Mouse (Mus musculus) urinary bladder, postnatal 14 days (tissue): ENCODE data around the gene Gcgr.
"Not testable (repeated sequence)": the region's sequence is repeated elsewhere in the genome, so short reads cannot be mapped to it uniquely, and the experiment has no call there.

Source experiments
- DNase-seq: peaks from one replicate; pipeline ENCODE4 v3.0.0; 2021; ENCODE audit warnings: low spot score

Gcgr gene

DNA sequence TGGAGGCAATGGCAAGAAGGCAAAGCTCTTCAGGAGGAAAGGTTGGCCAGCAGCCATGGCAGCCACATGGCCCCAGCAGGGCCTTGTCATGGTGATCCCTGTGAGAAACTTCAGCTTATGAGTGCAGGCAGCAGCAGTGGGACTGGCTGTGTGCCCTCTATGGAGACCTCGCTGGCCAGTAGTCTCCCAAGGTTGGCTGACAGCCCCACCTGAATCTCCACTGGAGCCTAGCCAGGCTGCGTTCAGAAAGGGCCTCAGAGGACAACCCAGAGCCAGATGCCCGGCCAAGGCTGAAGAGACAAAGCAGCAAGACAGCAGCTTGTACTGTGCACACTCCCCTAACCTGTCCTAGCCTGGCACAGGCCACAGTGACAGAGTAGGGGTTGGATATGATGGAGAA is 8.0 kb downstream of the Gcgr start:
- DNase-seq: peak; percentile 40

DNA sequence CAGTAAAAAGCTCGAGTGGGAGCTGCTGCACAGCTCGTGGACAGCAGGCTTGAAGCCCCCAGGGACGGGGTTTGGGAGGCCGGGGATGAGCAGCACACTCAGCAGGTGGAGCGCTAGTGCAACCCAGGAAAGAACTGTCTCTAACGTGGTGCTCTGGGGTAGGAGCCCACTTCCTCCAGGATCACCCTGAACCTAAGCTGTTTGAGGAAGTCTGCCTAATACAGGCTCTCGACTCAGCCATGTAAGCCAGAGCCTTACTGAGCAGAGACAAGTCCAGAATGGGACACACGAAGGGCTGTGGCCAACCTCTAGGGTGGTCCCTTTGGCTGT is 8.4 kb downstream of the Gcgr start:
- DNase-seq: no peak

DNA sequence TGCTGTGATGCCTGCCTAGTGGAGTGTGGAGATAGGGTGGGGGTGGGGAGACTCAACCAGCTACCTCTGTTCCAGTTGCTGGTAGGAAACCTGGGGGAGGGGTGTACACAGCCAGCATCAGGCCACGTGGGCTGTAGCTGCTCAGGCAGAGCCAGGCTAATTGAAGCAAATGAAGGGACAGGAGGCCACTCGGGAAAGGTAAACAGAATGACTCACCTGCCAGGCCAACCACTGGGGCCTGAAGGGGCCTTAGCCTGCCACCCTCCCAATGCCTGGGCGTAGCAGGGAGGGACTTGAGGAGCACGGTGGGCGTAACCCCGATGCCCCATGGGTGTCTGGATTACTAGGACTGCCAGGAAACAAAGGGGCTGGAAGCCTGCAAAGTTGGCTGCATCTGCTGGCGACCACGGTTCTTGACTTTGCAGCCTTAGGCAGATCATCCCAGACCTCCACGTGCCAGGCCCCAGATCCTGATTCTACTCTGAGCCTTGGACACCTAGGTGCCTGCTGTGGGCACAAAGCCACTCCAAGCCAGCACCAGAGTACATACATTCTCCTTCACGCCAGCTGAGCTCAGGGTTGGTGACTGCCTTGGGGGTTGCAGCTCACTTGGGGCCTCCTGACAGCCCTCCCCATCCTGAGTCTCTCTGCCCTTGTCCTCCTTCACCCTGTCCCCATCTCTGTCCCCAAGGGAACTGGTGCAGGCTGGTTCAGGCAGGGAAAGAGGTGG is 9.0 kb downstream of the Gcgr start:
- DNase-seq: peak; percentile 72

DNA sequence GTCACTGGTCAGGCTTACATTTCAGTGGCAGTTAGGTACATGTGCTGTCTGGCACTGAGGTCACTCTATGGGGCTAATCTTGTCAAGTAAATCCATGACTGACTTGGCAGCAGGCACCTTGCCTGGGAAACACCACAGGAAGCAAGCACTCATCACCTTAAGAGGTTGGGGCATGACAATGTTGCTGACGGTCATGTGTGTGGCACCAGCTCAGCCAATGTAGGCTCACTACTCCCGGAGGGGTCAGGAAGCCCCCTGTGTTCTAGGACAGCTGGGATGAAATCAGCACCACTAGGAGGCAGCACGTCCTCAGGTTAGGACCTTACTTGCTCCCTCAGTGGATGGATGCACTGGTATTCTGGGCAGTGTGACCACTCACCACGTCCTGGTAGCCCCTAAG is 11.4 kb downstream of the Gcgr start:
- DNase-seq: no peak

DNA sequence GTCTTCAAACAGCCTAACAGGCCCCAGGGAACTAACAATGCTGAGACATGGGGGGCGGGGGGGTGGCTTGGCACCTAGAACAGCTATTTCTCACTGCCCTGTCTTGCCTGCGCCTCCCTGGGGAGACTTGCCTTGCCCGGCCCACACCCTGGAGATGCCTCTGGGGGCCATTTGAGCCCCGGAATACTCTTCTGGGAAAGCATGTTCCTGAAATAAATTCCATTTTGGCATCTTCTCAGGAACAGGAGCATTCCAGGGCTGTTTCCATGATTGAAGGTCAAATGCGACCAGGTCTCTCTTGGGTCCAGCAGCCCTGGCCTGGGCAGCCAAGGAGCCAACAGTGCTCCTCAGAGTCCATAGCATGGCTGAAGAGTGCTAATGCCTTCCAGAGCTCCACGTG is 11.9 kb downstream of the Gcgr start:
- DNase-seq: no peak

DNA sequence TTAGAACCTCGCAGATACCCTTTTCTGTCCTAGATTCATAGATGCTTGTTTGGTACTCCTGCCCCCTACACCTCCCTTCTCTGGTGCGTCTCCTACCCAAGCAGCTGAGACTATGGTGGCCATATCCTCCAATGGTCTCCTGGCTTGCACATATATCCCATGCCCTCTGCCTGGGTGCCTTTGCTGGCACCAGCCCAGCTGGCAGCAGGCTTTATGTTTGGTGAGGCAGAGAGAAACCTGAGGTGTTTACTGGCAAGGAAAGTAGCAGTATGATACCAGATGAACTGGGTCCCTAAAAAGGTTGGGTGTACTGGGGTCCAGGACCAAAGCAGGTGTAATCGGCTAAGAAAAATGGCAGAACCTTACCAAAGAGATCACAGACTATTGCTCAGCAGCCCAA is 15.5 kb downstream of the Gcgr start:
- no peak for DNase-seq

DNA sequence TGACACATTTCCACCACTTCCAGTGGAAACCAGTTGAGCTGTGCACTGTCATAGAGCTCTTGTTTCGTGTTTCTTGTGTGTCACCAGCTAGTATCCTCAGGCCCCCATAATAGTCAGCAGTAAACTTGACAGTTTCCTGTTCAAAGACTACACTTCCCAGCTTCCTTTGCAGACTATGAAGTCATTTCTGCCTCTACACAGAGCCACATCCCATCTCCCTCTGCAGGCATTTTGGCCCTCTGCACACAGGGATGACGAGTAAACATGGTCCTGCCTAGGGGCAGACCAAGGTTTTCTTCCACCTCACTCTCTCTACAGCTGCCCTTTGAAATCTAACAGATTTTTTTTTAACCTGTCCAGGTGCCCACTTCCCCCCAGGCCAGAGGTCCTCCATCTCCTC is 17.0 kb downstream of the Gcgr start:
- DNase-seq: no peak

DNA sequence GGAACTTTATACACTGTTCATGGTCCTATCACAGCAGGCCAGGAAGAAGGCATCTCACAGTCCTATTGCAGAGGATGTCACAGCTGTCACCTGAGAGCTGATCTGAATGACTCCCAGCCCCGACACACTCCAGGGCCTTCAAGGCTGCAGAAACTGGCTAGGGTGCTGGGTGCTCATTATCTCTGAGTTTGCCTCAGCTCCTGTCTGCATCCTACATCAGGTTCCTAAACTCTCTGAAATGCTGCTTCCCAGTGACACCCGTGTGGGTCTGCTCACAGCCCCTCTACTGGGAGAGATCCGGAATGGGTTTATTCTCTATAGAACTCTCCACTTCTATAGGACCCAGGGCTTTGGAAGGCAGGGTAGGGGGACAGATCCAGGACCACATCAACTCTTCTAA is 17.7 kb downstream of the Gcgr start:
- no peak for DNase-seq

DNA sequence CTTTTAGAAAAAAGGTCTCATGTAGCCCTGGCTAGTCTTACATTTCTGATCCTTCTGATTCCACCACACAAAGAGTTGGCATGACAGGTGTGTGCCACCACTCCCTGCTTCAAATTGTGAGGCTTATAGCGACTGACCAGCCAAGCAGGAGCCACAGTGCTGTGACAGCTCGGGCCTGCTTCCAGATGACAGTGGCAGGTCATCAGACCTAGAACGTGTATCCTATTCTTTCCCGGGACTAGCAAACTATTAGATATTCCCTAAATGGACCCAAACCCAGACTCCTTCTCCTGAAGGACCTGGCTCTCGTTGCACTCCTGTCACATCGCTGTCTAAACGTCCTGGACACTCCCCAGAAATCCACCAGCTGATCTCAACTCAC is 18.3 kb downstream of the Gcgr start:
- no peak for DNase-seq

DNA sequence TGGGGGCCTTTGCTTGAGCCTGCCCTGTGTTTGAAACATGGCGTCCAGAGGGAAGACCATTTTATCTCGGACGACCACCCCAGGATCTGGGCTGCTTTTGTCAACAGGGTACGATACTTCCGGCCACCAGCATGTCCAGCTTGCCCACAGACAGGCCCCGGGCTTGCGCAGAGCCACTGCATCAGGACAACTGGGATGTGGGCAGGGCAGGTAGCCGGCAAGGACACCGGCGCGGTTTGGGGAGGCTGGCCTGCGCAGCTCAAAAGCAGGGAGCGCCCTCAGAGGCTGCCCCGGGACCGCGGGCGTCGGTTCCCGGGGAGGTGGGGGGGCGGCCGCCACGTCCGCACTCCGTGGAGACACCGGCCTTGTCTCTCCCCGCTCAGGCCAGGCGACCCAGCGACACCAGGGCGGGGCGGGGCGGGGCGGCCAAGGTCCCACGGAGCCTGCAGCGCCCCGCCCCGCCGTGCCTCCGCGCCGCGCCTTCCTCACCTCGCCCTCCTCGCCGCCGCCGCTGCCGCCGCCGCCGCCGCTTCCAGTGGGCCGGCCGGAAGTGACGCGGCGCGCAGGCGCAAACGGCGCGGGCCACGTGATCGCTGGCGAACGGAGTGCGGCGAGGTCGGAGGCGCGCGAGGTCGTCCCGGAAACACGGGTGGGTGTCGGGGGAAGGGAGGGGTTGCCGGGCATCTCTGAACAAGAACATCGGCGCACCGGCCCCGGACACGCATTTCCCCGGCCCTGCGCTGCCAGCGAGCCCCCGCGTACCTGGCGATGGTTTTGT is 18.9 kb downstream of the Gcgr start, which contains the start of gene Mcrip1:
TSS of gene Mcrip1 (minus strand) at position 560 of the 778 bp plus-strand sequence.
- peak; percentile 95 for DNase-seq

DNA sequence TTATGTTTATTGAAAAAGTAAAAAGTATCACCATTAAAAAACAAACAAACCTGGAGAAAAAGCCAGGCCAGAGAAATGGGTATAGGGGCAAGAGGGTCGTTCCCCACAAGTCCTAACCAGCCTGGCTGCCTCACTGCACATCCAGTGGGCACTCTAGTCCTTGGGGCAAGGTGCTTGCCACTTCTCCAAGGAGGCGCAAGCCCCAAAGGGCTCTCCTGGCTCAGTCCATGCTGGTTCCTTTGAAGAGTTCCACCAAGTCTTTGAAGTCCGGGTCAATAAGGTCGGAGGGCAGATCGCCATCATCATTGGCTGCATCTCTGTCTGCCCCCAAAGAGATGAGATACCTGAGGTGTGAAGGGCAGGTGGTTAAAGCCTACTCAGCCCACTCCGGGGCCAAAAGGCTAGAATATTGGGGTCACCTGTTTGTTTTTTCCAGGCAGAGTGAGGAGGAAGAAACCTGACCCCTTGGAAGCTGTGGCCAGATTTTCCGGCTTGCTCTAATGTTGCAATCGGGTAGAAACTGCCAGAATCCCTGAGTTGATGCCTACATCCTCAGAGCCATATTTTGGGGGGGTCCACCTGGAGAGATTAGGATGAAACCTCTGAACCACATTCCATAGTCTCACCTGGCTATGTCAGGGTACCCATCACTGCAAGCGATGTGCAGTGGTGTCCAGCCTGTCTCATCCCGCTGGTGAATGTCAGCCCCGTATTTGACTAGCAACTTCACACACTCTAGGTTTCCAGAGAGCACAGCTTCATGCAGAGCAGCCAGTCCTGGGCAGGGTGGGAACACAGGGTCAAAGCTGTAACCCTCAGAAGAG is 19.7 kb downstream of the Gcgr start:
- no peak for DNase-seq

DNA sequence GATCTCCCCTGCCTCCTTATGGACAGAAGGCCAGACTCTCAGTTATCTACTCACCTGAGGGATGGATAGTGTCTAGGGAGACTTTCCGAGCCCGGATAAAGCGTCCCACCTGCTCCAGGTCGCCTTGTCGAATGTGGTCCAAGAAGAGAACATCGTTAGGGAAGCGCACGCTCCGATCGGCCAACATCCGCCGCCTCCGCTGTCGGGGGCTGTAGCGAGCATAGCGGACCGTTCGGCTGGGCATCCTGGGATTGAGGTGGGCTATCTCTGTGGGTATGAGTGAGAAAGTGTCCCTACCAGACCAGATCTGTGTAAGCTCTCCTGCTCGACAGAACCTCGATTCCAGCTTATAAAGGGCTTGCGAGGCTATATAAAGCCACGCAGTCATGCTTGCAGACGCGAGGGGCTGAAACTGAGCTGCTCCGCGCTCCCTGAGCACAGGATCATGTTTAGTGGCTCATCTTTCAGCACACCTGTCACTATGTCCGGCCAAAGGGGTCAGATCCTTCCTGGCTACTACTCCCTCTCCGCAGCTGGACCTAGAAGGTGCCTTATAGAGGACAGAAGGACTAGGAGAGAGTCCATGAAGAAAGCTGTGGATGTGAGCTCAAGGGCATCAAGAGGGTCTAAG is 20.4 kb downstream of the Gcgr start, which contains the start of gene Ppp1r27:
TSS of gene Ppp1r27 (minus strand) at position 323 of the 631 bp plus-strand sequence.
- DNase-seq: no peak

DNA sequence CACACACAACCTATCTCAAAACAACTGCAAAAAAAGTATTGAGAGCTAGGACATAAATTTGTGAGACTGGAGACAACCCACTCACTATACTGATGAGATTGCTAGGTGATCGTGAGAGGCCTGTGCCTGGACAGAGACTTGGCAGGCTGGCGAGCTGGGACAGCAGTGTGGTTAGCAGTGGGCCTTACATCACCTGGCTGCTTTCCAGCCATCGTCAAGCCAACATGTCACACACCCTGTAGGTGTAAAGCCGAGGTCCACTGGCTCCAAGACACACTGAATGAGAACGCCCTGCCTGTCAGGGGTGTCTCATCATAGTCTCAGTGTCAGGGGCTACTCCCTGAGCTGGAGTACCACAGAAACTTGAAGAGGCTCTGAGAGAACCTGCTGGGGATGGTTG is 22.2 kb downstream of the Gcgr start:
- no peak for DNase-seq

DNA sequence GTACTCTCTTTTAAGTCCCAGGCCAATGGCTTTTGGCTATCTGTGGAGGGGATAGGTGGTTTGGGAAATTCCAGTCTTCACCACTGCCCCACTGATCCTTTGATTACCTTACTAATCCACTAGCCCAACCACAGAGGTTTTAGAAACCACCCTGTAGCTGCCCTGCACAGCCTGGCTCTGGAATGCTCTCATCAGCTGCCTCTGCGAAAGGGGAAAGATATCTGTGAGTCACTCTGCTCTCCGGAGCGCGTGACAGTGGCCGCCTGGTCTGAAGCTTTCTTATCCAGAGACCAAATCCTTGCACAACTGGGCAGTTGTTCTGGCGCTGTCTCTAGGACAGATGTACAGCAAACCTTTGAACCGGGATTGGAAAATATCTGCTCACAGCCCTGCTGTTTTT is 24.3 kb downstream of the Gcgr start:
- no peak for DNase-seq

DNA sequence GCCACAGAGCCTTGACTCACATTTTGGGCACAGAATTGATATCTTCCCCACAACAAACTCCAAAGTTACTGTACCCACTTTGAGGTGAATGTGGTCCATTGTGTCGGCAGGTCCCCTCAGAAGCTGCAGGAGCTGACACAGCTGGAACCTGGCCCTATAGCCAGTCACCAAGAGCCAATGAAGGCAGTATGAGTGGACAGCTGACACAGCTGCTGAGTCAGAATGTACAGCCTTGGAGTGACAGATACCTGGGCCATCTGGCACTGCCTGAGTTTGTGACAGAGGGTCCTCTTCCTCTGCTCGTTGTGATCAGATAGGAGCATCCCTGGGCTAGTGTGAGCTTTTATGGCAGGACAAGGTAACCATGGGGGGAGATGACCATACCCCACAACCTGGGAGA is 24.8 kb downstream of the Gcgr start:
- no peak for DNase-seq

DNA sequence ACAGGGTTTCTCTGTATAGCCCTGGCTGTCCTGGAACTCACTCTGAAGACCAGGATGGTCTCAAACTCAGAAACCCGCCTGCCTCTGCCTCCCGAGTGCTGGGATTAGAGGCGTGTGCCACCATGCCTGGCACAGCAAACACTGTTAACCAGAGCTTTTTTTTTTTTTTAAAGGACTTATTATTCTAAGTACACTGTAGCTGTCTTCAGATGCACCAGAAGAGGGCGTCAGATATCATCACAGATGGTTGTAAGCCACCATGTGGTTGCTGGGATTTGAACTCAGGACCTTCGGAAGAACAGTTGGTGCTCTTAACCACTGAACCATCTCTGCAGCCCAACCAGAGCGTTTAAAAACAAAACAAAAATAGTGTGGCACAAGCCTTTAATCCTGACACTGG is 28.3 kb downstream of the Gcgr start:
- DNase-seq: not testable (repeated sequence)

DNA sequence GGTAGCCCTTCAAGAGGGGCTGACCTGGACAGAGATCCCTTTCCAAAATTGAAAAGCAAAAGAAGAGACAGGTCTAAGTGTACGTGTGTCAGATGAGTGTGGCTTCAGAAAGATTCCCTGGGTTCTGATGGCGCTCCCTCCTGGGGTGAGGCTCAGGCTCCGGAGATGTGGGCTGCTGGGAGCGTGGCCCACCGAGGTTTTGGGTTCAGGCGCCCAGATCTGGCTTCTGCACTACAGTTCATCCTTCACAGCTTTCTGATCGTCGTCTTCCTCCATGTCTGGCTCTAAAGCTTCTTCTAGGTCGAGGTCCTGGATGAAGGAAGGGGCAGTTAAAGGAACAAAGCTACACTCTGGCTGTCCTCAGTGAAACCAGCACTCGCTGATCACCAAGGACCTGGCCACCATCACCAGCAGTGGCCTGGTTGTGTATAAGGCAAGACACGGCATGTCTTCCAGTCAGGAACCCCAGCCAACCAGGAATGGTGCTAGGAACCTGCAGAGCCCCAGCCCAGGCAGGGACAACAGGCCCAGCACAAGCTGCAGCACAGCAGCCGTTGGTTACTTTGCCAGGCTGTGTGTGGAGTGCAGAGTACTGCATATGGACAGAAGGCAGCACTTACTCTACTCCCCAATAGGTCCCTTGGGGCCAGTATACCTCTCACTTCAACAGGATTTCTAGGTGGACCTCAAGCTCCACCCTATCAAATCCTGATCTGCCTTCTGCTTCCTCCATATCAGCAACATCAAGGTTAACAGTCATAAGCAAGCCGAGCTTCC is 30.6 kb downstream of the Gcgr start:
- DNase-seq: no peak

DNA sequence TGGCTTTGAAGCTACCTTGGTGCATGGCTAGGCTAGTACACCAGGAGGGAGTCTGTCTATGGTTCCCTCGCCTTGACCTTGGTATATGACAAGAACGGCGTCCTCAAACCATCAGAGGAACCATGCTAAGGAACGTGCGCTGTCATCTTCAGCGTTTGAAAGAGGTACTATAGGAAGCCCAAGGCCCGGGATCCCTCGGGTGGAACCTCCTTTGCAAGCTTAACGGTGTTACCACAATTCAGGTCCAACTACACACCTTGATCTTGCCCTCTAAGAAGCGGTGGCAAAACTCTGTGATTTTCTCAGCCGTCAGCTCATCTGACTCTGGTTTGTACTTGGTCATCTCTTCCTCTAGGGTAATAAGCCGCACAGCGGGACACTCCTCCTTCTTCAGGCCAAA is 32.5 kb downstream of the Gcgr start:
- DNase-seq: no peak

DNA sequence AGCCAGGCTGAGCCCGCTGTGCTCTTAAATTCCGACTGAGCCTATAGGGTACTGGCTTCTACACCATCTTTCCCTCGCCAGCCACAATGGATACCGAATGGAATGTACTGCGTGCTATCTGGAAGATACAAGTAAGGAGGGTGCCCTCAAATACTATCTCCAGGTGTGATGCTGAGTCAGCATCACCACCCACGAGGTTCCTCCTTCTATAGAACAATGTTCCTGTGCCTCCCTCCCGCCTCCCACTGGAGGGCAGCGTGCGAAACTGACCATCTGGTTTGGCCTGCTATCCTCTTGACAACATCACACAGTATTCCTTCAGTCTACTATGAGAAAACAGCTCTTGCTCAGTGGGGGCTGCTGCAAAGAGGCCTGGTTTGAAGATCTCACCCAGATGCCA is 34.6 kb downstream of the Gcgr start:
- no peak for DNase-seq

DNA sequence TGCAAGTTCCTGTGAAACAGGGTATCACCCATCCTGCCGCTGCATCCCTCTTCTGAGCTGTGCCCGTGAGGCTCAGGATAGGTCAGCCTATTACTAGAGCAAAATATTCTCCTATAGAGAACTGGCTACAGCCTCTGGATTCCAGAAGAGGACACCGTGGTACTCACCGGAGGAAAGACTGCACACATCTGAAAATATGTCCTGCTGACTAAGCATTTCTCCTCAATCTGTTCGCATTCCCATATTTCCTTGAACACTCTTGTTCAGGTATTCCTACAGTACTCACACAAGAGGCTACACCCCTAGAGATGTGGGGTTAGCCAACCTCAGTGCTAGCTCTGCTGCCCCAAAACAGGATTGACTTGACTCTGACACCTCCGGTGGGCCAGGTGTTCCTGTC is 37.8 kb downstream of the Gcgr start:
- no peak for DNase-seq

DNA sequence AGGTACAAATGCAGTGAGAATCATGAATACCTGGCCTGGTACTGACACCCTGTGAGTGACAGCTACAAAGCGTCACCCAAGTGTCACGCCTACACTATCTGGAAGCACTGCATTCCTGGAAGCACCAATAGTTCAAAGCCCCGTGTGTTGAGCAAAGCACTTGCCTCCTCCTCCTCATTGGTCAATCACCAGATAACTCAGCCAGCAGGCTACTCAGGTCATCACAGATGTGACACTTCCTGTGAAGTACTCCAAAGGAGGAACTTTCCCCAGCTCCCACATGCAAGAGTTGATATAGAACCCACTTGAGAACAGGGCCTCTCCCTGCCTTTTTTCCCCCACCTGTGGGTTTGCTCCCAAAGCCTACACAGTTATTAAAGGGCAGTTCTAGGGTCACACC is 40.6 kb downstream of the Gcgr start:
- DNase-seq: no peak
